Comparison of ENCODE assay signal across 8 mouse cellular contexts in the genomic region with DNA sequence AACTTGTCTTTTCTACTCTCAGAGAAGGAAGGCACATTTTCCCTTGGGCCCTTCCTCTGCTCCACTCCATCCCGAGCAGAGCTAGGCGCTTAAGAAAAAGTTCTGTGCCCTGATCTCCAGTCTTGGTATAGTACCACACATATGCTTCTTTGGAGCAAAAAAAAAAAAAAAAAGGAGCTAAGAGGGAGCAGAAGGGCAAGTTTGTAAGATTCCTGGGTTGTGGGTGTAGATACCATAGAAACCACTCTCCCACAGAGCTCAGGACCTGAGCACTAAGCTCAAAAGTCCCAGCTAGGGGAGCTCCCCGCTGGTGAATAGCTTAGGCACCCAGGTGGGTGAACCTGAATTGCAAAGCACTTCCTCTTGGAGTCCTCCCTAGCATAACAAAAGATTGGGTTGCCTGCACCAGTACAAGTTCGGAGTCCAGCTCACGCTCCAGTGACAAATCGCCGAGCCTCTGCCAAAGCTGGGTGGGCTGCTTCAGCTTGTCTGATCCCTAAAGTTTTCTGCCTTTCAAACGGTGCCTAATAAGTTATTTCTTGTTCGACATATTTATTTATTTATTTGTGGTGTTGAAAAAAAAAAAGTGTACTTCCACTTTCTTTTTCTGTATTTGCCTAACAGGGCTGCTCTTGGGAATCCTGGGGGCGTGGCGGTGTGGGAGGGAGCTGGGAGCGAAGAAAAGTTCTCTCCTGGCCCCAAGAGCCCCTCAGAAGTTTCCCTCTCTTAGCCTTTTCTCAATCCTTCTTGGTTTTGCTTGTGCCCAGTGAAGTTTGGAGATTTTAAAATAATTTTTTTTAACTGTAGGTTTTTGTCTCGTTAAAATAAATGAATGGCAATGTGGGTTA. TPM values are rescaled to one million over a fixed set of nuclear protein-coding genes. Genes with fewer than 3 reads are reported as not detected.
DNase-seq lines count a peak whose midpoint lies in the region; ATAC-seq lines count a peak whose summit lies in the region.

No protein-coding gene starts in this region.

- peak; percentile 17 for DNase-seq in forebrain, embryonic 10.5 days (ENCODE audit: extremely low spot score, low spot score)
- peak; percentile 20 for DNase-seq in kidney, adult 9 months
- no peak for DNase-seq in layer of hippocampus, adult 18-20 months (ENCODE audit: low spot score in 2 of 2)
- DNase-seq in cerebellum, adult 9-11 months = no peak
- no peak for DNase-seq in cerebellum, postnatal 36 days

- H3K27me3 ChIP-seq in megakaryocyte, embryonic 14.5 days (replicated peaks) = peaks cover 49% of the 10 kb centered on the region
- H3K27me3 ChIP-seq in forebrain, embryonic 10.5 days (ENCODE audit: poor library complexity, severe bottlenecking) = peaks cover 95% of the 10 kb centered on the region
- H3K27me3 ChIP-seq in midbrain, embryonic 12.5 days = peaks cover 56% of the 10 kb centered on the region

- H3K9me3 ChIP-seq in megakaryocyte, embryonic 14.5 days = peaks cover 23% of the 10 kb centered on the region
- H3K9me3 ChIP-seq in forebrain, embryonic 10.5 days = no peaks in the 10 kb centered on the region
- no peaks in the 10 kb centered on the region for H3K9me3 ChIP-seq in midbrain, embryonic 12.5 days

- H3K4me1 ChIP-seq in megakaryocyte, embryonic 14.5 days = peaks cover 33% of the 10 kb centered on the region
- peaks cover 43% of the 10 kb centered on the region for H3K4me1 ChIP-seq in forebrain, embryonic 10.5 days
- peaks cover 21% of the 10 kb centered on the region for H3K4me1 ChIP-seq in midbrain, embryonic 12.5 days

- H3K9ac ChIP-seq in midbrain, embryonic 12.5 days (replicated peaks) = no peak overlapping the region

- no peak overlapping the region for H3K27ac ChIP-seq in forebrain, embryonic 10.5 days
- no peak overlapping the region for H3K27ac ChIP-seq in midbrain, embryonic 12.5 days (replicated peaks)

- peak overlapping the region; percentile 91 for H3K4me3 ChIP-seq in megakaryocyte, embryonic 14.5 days (replicated peaks)
- peak overlapping the region; percentile 57 for H3K4me3 ChIP-seq in forebrain, embryonic 10.5 days
- H3K4me3 ChIP-seq in midbrain, embryonic 12.5 days = peak overlapping the region; percentile 51

- no peaks in the 10 kb centered on the region for H3K36me3 ChIP-seq in megakaryocyte, embryonic 14.5 days (replicated peaks; ENCODE audit: low read length)
- H3K36me3 ChIP-seq in forebrain, embryonic 10.5 days (replicated peaks) = no peaks in the 10 kb centered on the region
- H3K36me3 ChIP-seq in midbrain, embryonic 12.5 days = no peaks in the 10 kb centered on the region

- H3K4me2 ChIP-seq in midbrain, embryonic 12.5 days (replicated peaks) = peak overlapping the region; percentile 89

- 3% methylated on average over 13 of the region's 13 CpGs for WGBS in forebrain, embryonic 10.5 days
- 4% methylated on average over 13 of the region's 13 CpGs for WGBS in midbrain, embryonic 12.5 days

- ATAC-seq in megakaryocyte, adult 5-6 weeks (ENCODE audit: poor library complexity, severe bottlenecking) = no peak
- no peak; the same call in 1 of the 2 replicates for ATAC-seq in midbrain, embryonic 12.5 days (ENCODE audit: low FRiP score, low read depth)

RNA-seq across cellular contexts. Expression of gene Sstr1, which starts 2.9 kb away (rescaled TPM):
- polyA plus RNA-seq in megakaryocyte, embryonic 14.5 days (2012; ENCODE audit: insufficient read depth, low replicate concordance) = not detected in 2 replicates
- total RNA-seq in megakaryocyte, adult 5-6 weeks (2015) = not detected in 2 replicates
- total RNA-seq in megakaryocyte, adult 5-6 weeks (2017) = not detected in 2 replicates
- polyA plus RNA-seq in forebrain, embryonic 10.5 days (2016; fragmentation: Nextera tagmentation; extraction: Ambion mirVana) = 0.06 TPM in 1 of 2 replicates, not detected in the other
- 0.76 and 0.79 TPM in 2 replicates for polyA plus RNA-seq in midbrain, embryonic 12.5 days (2016; fragmentation: Nextera tagmentation; extraction: Ambion mirVana)
- total RNA-seq in layer of hippocampus, adult 18-20 months (2021) = 10 to 100 TPM; 20.2 to 31.5 TPM

RNA-seq across cellular contexts. Expression of gene Clec14a, which starts 54.6 kb away (rescaled TPM):
- not detected in 2 replicates for polyA plus RNA-seq in megakaryocyte, embryonic 14.5 days (2012; ENCODE audit: insufficient read depth, low replicate concordance)
- not detected in 2 replicates for total RNA-seq in megakaryocyte, adult 5-6 weeks (2015)
- total RNA-seq in megakaryocyte, adult 5-6 weeks (2017) = not detected in 2 replicates
- 5.4 and 5.5 TPM in 2 replicates for polyA plus RNA-seq in forebrain, embryonic 10.5 days (2016; fragmentation: Nextera tagmentation; extraction: Ambion mirVana)
- polyA plus RNA-seq in midbrain, embryonic 12.5 days (2016; fragmentation: Nextera tagmentation; extraction: Ambion mirVana) = 6.7 and 7.4 TPM in 2 replicates
- total RNA-seq in layer of hippocampus, adult 18-20 months (2021) = 1 to 10 TPM; 2.0 to 3.5 TPM

Comparison
In these comparisons a context has a peak if more than half of its experiments do, and no peak if none do; other contexts are left out.
1. DNase-seq: peak in forebrain, embryonic 10.5 days (single experiment) and kidney, adult 9 months (single experiment); none in layer of hippocampus, adult 18-20 months (0 of 2), cerebellum, adult 9-11 months (single experiment) and cerebellum, postnatal 36 days (0 of 2).
2. Peak in every context shown above with its lines, with median percentiles within 50 percentile points of each other: H3K4me3 ChIP-seq.